Mouse (Mus musculus): ENCODE measurements around the gene Hist1h2bn. TPM values are rescaled to one million over a fixed set of nuclear protein-coding genes. Genes with fewer than 3 reads are reported as not detected.
"Not testable (repeated sequence)": the region's sequence is repeated elsewhere in the genome, so short reads cannot be mapped to it uniquely, and the experiment has no call there.

The Hist1h2bn gene
- polyA plus RNA-seq, 1 experiment, result 213 TPM

DNA sequence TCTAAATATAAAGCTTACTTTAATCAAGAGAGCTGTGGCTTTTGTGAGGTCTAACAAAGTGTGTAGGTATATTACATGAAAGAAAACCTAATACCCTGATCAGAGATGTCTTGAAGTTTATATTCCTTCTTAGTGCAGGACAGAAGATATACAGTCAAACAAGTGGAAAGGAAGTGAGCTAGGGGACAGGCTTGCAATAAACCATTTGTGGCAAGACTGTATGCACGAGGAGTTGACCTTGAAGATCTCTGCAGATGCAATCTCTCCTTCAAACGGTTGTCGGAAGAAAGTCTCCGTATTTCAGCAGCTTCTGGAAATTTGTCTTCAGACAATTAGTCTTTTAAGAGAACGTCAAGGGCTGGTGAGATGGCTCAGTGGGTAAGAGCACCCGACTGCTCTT, 36.0 kb downstream of the Hist1h2bn start:
- Histone ChIP-seq H3K4me1 (replicated peaks; ENCODE audit: control insufficient read depth, insufficient read depth, low read length) (no peaks in the 10 kb centered on the region), H3K36me3 (ENCODE audit: control insufficient read depth, insufficient read depth, low read length) (no peaks in the 10 kb centered on the region), H3K27ac (ENCODE audit: control insufficient read depth, insufficient read depth, low read length) (no peak overlapping the region), H3K4me3 (ENCODE audit: control insufficient read depth, insufficient read depth, low read length) (no peak overlapping the region), H3K27me3 (ENCODE audit: control insufficient read depth, insufficient read depth, low read length) (no peaks in the 10 kb centered on the region)
- TF ChIP-seq POLR2A (IDR thresholded peaks at IDR 0.05; ENCODE audit: control insufficient read depth, extremely low read depth, insufficient read depth, low read length, poor library complexity) (no peak), CTCF (IDR thresholded peaks at IDR 0.05; ENCODE audit: borderline replicate concordance, control insufficient read depth, extremely low read depth, insufficient read depth, low read length, poor library complexity) (no peak)
- DNase-seq, result no peak
- WGBS, result 62% methylated on average over 6 of the region's 6 CpGs

DNA sequence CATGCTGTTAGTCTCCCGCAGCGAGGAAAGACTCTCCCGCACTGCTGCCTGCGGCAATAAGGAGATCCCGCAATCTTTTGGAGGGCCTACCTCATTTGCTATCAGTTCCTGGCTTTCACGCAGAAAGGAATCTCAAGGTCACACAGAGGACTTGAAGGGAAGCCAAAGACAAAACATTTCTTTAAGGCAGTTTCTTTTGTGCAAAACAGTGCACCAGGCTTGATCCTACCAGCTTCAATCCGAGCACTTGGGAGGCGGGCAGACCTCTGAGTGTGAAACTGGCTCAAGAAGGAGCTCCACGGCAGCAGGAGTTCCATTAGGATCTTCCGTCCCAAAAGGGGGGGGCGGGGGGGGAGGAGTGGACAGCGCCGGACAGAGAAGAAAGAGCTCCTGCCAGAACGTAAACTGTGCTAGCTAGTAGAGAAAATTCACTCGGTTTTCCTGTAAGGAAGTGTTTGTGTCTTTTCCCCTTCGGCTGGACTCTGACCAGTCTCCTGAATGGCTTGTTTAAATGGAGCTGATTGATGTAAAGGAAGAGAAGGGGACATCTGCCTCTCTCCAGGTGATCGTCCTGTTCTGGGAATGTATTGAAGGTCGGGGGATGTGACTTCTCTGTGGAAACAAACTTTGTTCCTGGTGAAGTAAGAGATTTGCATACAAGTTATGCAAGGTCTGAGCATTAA, 36.8 kb downstream of the Hist1h2bn start:
- Histone ChIP-seq H3K4me3 (ENCODE audit: control insufficient read depth, insufficient read depth, low read length) (no peak overlapping the region), H3K27ac (ENCODE audit: control insufficient read depth, insufficient read depth, low read length) (no peak overlapping the region), H3K36me3 (ENCODE audit: control insufficient read depth, insufficient read depth, low read length) (no peaks in the 10 kb centered on the region), H3K4me1 (replicated peaks; ENCODE audit: control insufficient read depth, insufficient read depth, low read length) (no peaks in the 10 kb centered on the region), H3K27me3 (ENCODE audit: control insufficient read depth, insufficient read depth, low read length) (no peaks in the 10 kb centered on the region)
- DNase-seq, result no peak
- TF ChIP-seq CTCF (IDR thresholded peaks at IDR 0.05; ENCODE audit: borderline replicate concordance, control insufficient read depth, extremely low read depth, insufficient read depth, low read length, poor library complexity) (no peak), POLR2A (IDR thresholded peaks at IDR 0.05; ENCODE audit: control insufficient read depth, extremely low read depth, insufficient read depth, low read length, poor library complexity) (no peak)
- WGBS, result 73% methylated on average over 18 of the region's 18 CpGs

DNA sequence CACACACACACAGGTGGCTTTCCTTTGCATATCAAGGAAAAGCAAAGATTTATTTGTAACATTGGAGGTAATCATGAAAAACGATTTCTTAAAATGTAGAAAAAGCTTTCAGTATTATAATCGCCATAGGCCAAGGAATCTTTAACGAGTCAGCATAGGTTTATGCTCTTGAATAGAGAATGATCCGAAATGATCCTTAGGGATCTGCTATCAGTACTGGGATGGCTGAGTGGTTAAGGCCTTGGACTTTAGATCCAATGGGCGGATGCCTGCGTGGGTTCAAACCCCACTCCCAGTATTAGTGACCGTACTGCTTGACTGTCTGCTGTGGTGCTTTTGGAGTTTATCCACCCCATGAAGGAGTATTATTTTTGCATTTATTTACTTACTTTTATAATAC, 41.7 kb downstream of the Hist1h2bn start:
- TF ChIP-seq POLR2A (IDR thresholded peaks at IDR 0.05; ENCODE audit: control insufficient read depth, extremely low read depth, insufficient read depth, low read length, poor library complexity) (no peak), CTCF (IDR thresholded peaks at IDR 0.05; ENCODE audit: borderline replicate concordance, control insufficient read depth, extremely low read depth, insufficient read depth, low read length, poor library complexity) (no peak)
- Histone ChIP-seq H3K27me3 (ENCODE audit: control insufficient read depth, insufficient read depth, low read length) (no peaks in the 10 kb centered on the region), H3K4me1 (replicated peaks; ENCODE audit: control insufficient read depth, insufficient read depth, low read length) (no peaks in the 10 kb centered on the region), H3K27ac (ENCODE audit: control insufficient read depth, insufficient read depth, low read length) (no peak overlapping the region), H3K4me3 (ENCODE audit: control insufficient read depth, insufficient read depth, low read length) (no peak overlapping the region), H3K36me3 (ENCODE audit: control insufficient read depth, insufficient read depth, low read length) (no peaks in the 10 kb centered on the region)
- no peak for DNase-seq
- WGBS, result 95% methylated on average over 7 of the region's 7 CpGs

DNA sequence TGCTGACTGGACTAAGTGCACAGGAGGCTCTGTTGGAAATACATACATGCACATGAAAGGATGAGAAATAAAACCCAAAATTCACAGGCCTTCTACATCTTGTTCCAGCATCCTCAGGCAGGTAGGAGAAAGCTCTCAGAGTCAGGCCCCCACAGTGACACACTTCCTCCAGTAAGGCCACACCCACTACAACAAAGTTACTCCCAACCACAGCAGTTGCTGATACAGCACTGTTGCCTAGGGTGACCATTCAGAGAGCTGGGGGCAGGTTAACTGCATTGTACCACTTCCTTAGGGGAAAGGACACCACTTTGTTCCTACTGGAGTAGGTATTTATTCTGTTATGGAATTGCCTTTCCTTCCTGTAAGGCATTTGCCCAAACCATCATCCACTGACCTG, 43.2 kb downstream of the Hist1h2bn start:
- not testable (repeated sequence) for H3K27ac ChIP-seq (ENCODE audit: control insufficient read depth, insufficient read depth, low read length); H3K4me1 ChIP-seq (replicated peaks; ENCODE audit: control insufficient read depth, insufficient read depth, low read length); H3K4me3 ChIP-seq (ENCODE audit: control insufficient read depth, insufficient read depth, low read length); H3K36me3 ChIP-seq (ENCODE audit: control insufficient read depth, insufficient read depth, low read length); DNase-seq; H3K27me3 ChIP-seq (ENCODE audit: control insufficient read depth, insufficient read depth, low read length)

DNA sequence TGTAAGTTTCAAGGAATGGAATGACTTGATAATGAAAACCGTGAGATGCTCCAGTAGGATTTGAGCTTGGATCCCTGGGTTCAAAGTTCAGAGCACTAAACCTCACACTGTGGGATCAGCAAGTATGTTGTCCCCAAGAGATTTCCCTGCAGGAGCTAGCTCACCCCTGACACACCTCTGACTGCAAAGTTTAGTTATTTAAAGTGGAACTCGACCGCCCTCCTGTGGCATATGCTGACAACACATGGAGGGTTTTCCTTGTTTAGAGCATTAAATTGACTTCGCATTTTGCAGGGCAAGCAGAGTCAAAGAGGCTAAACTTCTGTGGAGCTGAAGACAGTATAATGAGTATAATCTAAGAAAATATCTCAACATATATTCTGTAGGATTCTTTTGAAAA, 49.1 kb downstream of the Hist1h2bn start:
- not testable (repeated sequence) for H3K27ac ChIP-seq (ENCODE audit: control insufficient read depth, insufficient read depth, low read length); H3K4me3 ChIP-seq (ENCODE audit: control insufficient read depth, insufficient read depth, low read length); H3K36me3 ChIP-seq (ENCODE audit: control insufficient read depth, insufficient read depth, low read length); H3K4me1 ChIP-seq (replicated peaks; ENCODE audit: control insufficient read depth, insufficient read depth, low read length); DNase-seq; H3K27me3 ChIP-seq (ENCODE audit: control insufficient read depth, insufficient read depth, low read length)
- WGBS, result no CpG with 5 or more reads among the region's 4 CpGs

Other genes starting within 250 kb of the Hist1h2bn start
- 4.9 and 5.3 TPM in 2 replicates for gene Zkscan8, start 223.0 kb upstream of the Hist1h2bn start, polyA plus RNA-seq (2012; rRNA removed)
- not detected in 2 replicates for gene Olfr1366, start 211.3 kb upstream of the Hist1h2bn start, polyA plus RNA-seq (2012; rRNA removed)
- not detected in 2 replicates for gene Olfr1535, start 194.2 kb upstream of the Hist1h2bn start, polyA plus RNA-seq (2012; rRNA removed)
- not detected in 2 replicates for gene Olfr1364, start 172.4 kb upstream of the Hist1h2bn start, polyA plus RNA-seq (2012; rRNA removed)
- not detected in 2 replicates for gene Olfr1362, start 140.1 kb upstream of the Hist1h2bn start, polyA plus RNA-seq (2012; rRNA removed)
- gene Olfr11, start 111.6 kb upstream of the Hist1h2bn start, polyA plus RNA-seq (2012; rRNA removed), result not detected in 2 replicates
- not detected in 2 replicates for gene Olfr1361, start 90.7 kb upstream of the Hist1h2bn start, polyA plus RNA-seq (2012; rRNA removed)
- gene Olfr1360, start 76.7 kb upstream of the Hist1h2bn start, polyA plus RNA-seq (2012; rRNA removed), result not detected in 2 replicates
- not detected in 2 replicates for gene Olfr1359, start 56.0 kb upstream of the Hist1h2bn start, polyA plus RNA-seq (2012; rRNA removed)
- 118 and 183 TPM in 2 replicates for gene Hist1h2bl, start 38.0 kb upstream of the Hist1h2bn start, polyA plus RNA-seq (2012; rRNA removed)
- gene Hist1h2ai, start 37.7 kb upstream of the Hist1h2bn start, polyA plus RNA-seq (2012; rRNA removed), result 227 and 343 TPM in 2 replicates
- 670 and 733 TPM in 2 replicates for gene Hist1h3h, start 36.5 kb upstream of the Hist1h2bn start, polyA plus RNA-seq (2012; rRNA removed)
- 76.1 and 110 TPM in 2 replicates for gene Hist1h2bm, start 32.1 kb upstream of the Hist1h2bn start, polyA plus RNA-seq (2012; rRNA removed)
- gene Hist1h4j, start 19.1 kb upstream of the Hist1h2bn start, polyA plus RNA-seq (2012; rRNA removed), result 60.3 and 64.6 TPM in 2 replicates
- 257 and 302 TPM in 2 replicates for gene Hist1h4k, start 3.6 kb upstream of the Hist1h2bn start, polyA plus RNA-seq (2012; rRNA removed)
- 302 and 405 TPM in 2 replicates for gene Hist1h2ak, start 296 bp upstream of the Hist1h2bn start, polyA plus RNA-seq (2012; rRNA removed)
- 22.4 and 28.1 TPM in 2 replicates for gene Hist1h1b, start 26.5 kb downstream of the Hist1h2bn start, polyA plus RNA-seq (2012; rRNA removed)
- 484 and 650 TPM in 2 replicates for gene Hist1h3i, start 29.2 kb downstream of the Hist1h2bn start, polyA plus RNA-seq (2012; rRNA removed)
- 183 and 223 TPM in 2 replicates for gene Hist1h2an, start 33.1 kb downstream of the Hist1h2bn start, polyA plus RNA-seq (2012; rRNA removed)
- gene Hist1h2bp, start 33.3 kb downstream of the Hist1h2bn start, polyA plus RNA-seq (2012; rRNA removed), result 39.3 and 52.7 TPM in 2 replicates
- 200 and 237 TPM in 2 replicates for gene Hist1h2bq, start 56.1 kb downstream of the Hist1h2bn start, polyA plus RNA-seq (2012; rRNA removed)
- gene Hist1h2ao, start 56.3 kb downstream of the Hist1h2bn start, polyA plus RNA-seq (2012; rRNA removed), result not detected in 2 replicates
- gene Hist1h4m, start 57.6 kb downstream of the Hist1h2bn start, polyA plus RNA-seq (2012; rRNA removed), result not detected in 2 replicates
- 292 and 309 TPM in 2 replicates for gene Hist1h4n, start 78.1 kb downstream of the Hist1h2bn start, polyA plus RNA-seq (2012; rRNA removed)
- gene Hist1h2ap, start 79.4 kb downstream of the Hist1h2bn start, polyA plus RNA-seq (2012; rRNA removed), result 1,785 and 6,121 TPM in 2 replicates
- 156 and 207 TPM in 2 replicates for gene Hist1h2br, start 79.6 kb downstream of the Hist1h2bn start, polyA plus RNA-seq (2012; rRNA removed)
- gene Zfp184, start 191.0 kb downstream of the Hist1h2bn start, polyA plus RNA-seq (2012; rRNA removed), result 1.1 and 1.6 TPM in 2 replicates
- gene Pom121l2, start 227.1 kb downstream of the Hist1h2bn start, polyA plus RNA-seq (2012; rRNA removed), result 0.08 and 0.23 TPM in 2 replicates

Measured in thymus, adult 2 months (tissue).